Mouse (Mus musculus) gastrocnemius, adult 2 months (tissue): ENCODE results near the gene Gm17428. TPM values are rescaled to one million over a fixed set of nuclear protein-coding genes. Genes with fewer than 3 reads are reported as not detected.

Experiments
- DNase-seq: peaks from one replicate; pipeline ENCODE4 v3.0.0; 2022
- H3K27ac ChIP-seq: fragments of 200-600 bp; 2 replicates; pipeline ENCODE4 v1.8.1; 2022; ENCODE audit warnings: mild to moderate bottlenecking
- H3K4me3 ChIP-seq: fragments of 200-600 bp; 2 replicates; pipeline ENCODE4 v1.8.1; 2022; ENCODE audit warnings: mild to moderate bottlenecking, moderate library complexity
- CTCF ChIP-seq: fragments of 200-600 bp; IDR thresholded peaks from 2 replicates; pipeline ENCODE4 v1.8.1; 2022; ENCODE audit warnings: antibody characterized with exemption, mild to moderate bottlenecking, moderate library complexity
- intact Hi-C: fragments of 180-260 bp; cut with DNase I; formaldehyde crosslinking; loops from one replicate; pipeline ENCODE4 v1.15.1; 2025
- microRNA-seq: library from miRNA; unstranded; fragments of <30 nt; microRNA quantifications from one replicate; pipeline ENCODE4 v1.2.0, GENCODE M21; 2021
- total RNA-seq, 2 experiments: library from RNA; stranded (reverse); gene quantifications; 2 replicates each; pipeline ENCODE4 v1.2.3; 2021

Gm17428 gene
- total RNA-seq, 2 experiments from 2014 or later, result not detected

DNA sequence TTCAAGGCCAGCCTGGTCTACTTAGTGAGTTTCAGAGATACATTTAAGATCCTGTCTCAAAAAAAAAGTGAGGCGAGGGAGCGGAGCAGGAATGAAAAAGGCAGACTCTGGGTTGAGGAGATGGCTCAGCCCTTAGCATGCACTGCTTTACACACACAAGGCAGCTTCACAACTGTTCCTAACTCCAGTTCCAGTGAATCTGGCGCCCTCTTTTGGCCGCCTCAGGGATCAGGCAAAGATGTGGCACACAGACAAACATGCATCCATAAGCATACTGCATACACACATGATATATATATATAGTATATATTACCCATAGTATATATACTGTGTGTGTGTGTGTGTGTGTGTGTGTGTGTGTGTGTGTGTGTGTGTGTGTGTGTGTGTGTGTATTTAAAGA, 34.4 kb downstream of the Gm17428 start:
- intact Hi-C loops, result no loop called here
- Histone ChIP-seq H3K4me3 (no peak overlapping the region), H3K27ac (no peak overlapping the region)
- no peak for DNase-seq
- peak; percentile 13; the same call in 1 of the 2 replicates for TF ChIP-seq CTCF

DNA sequence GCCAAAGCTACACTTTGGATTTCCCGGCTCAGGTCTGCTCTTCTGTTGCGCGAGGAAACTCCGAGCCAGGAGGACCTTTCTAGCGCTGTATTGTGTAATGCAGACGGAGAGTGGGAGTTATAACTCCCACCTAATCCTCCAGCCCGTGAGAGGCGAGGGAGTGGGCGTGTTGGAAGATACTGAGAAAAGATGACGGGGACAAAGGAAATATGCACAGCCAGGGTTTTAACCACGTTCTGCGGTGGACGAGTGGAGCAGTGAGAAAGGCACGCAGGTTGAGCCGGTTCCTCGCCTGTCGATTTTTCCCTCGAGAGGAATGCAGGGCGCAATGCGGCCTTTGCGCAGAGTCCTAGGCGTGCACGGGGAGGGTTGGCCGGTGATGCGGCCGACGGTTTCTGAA, 37.9 kb downstream of the Gm17428 start:
- Histone ChIP-seq H3K4me3 (peak overlapping the region; percentile 78), H3K27ac (peak overlapping the region; percentile 92)
- intact Hi-C loops, result loop anchor here (1.0 to 2.0 kb wide), 2 partner anchors 114 to 172 kb away; no protein-coding TSS in a partner anchor
- no peak for DNase-seq
- no peak for TF ChIP-seq CTCF

DNA sequence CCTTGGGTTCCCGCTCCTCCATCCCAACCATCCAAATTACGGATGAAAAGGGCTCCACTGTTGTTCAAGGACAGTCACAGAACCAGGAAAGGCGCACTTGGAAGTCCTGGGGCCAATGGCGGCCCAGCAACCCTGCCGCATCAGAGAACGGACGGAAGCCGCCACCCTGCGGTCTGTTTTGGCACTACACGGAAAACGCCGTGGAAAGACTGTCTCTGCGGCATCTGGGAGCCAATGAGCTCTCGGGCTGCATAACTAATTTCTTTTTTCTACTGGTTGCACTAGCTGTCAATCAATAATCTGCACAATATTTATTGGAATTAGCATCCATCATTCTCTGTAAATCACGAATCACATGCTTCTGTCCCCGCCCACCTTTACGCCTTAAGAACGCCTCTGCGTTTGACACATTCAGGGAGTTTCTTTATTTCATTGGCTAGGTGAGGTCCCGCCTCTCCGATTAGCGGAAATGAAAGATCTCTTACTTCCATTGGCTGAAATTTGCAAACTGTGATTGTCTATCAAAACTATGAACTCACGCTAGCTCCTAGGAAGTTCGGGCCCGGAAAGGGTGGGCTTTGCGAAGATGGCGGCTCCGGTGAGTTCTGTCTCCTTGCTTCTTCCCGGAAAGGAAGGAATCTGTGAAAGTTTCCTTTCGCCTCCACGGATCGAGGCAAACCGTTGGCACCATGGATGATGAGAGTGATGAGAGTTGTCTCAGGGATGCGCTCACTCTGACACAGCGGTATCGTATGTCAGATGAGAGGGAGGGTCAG, 38.4 kb downstream of the Gm17428 start, which contains the start of gene Ngdn:
Gene Ngdn, plus strand, starts transcription at position 464 of the 776 bp plus-strand sequence.
- peak; percentile 92 for TF ChIP-seq CTCF
- peak within 1 kb of the TSS; percentile 92 for H3K27ac ChIP-seq
- peak; percentile 97 for DNase-seq
- intact Hi-C loops, result loop anchor here (1.0 to 2.0 kb wide), 2 partner anchors 115 to 172 kb away; no protein-coding TSS in a partner anchor
- H3K4me3 ChIP-seq, result peak within 1 kb of the TSS; percentile 82

DNA sequence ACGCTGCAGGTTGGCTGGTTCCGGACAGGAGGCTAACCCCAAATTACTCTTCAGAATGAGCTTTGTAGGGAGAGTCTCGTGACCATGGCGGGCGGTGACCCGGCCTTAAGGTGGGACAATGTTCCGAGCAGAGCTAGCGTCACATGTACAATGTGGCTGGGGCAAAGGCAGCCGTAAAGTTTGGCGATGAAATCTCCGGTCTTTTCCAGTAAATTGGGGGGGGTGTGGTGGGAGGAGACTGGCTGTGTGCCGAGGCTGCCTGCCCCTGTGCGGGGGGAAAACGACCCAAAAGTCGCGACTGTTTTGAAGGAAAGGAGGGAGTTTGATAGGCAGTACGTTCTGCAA, 39.0 kb downstream of the Gm17428 start:
- peak; percentile 44 for DNase-seq
- no peak for TF ChIP-seq CTCF
- intact Hi-C loops, result loop anchor here (2.0 kb wide), 1 partner anchor 173 kb away; no protein-coding TSS in a partner anchor

DNA sequence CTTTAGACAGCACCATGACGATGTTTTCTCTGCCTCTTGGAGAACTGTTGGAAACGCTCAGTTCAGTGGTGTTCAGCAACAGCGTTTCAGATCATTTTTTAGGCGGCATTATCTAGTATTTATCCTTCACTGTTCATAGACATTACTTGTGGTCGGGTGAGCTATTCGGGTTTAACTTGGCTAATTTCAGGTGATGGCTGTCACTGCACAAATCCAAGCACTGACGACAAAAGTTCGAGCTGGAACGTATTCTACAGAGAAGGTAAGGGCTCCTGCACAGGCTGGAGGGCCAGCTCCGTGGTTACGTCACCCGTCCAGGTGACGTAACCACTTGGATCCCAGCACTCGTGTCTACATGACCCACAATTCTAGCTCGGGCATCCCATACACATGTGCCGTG, 40.1 kb downstream of the Gm17428 start:
- no peak for DNase-seq
- H3K4me3 ChIP-seq, result no peak overlapping the region
- no peak overlapping the region for H3K27ac ChIP-seq
- TF ChIP-seq CTCF, result no peak
- intact Hi-C loops, result no loop called here

More for the DNA sequence above, 39.0 kb downstream of the Gm17428 start:
- H3K27ac ChIP-seq, result peak overlapping the region; percentile 91
- H3K4me3 ChIP-seq, result peak overlapping the region; percentile 82

DNA sequence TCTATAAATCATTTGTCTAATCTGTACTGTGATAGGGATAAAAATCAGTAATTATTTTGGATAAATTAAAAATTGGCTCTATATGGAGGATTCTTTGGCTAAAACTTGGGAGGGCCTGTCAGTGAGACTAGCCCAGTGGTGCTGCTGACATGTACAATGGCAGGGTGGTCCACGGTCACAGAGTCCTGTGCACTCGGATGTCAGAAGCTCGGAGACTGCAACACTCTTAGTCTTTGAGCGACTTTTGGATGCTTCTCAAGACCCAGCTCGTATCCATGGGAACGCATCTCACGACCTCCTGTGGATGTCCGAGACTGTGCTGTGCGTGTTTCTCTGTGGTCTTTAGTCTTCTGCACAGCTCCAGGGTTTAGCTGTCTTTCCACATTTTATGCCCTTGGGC, 43.7 kb downstream of the Gm17428 start:
- intact Hi-C loops, result loop anchor here (5.0 kb wide), 1 partner anchor 82 kb away; no protein-coding TSS in a partner anchor
- DNase-seq, result no peak

DNA sequence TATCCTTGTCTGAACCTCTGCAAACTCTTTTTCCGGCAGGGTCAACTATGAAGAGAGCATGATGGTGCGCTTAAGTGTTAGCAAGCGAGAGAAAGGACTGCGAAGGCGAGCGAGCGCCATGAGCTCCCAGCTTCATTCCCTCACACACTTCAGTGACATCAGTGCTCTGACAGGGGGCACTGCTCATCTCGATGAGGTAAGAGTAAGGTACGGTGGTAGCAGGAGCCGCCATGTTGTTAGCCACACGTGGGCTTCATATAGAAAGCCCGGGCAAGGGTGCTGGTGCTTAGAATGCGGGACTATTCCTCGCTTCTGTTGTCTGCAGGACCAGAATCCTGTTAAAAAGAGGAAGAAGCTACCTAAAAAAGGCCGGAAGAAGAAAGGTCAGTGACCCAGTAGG, 46.3 kb downstream of the Gm17428 start:
- Histone ChIP-seq H3K27ac (no peak overlapping the region), H3K4me3 (no peak overlapping the region)
- no peak for DNase-seq
- intact Hi-C loops, result loop anchor here (5.0 kb wide), 1 partner anchor 79 kb away; no protein-coding TSS in a partner anchor
- TF ChIP-seq CTCF, result no peak

More for the DNA sequence above, 43.7 kb downstream of the Gm17428 start:
- no peak overlapping the region for H3K4me3 ChIP-seq
- H3K27ac ChIP-seq, result no peak overlapping the region
- no peak for TF ChIP-seq CTCF

DNA sequence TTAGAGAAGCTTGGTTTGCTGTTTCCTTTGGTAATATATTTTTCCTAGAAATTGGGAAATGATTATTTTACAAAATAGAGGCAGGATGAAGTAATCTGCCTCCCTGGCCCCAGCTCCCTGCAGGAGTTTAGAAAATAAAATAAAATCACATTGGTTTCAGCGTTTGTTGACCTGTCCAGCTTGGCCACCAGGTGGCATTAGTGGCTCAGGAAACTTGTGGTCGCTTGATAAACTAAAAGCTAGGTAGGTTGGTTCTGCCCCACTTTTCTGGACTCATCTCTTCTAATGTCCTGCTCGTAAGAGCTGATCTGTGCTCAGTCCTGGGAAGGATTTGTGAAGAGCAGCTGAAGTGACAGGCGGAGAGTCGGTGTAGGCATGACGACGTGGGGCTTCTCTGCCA, 47.5 kb downstream of the Gm17428 start:
- intact Hi-C loops, result loop anchor here (2.0 to 5.0 kb wide), 2 partner anchors 55 to 78 kb away; no protein-coding TSS in a partner anchor
- Histone ChIP-seq H3K27ac (no peak overlapping the region), H3K4me3 (no peak overlapping the region)
- peak; percentile 57 for DNase-seq
- peak; percentile 75 for TF ChIP-seq CTCF

DNA sequence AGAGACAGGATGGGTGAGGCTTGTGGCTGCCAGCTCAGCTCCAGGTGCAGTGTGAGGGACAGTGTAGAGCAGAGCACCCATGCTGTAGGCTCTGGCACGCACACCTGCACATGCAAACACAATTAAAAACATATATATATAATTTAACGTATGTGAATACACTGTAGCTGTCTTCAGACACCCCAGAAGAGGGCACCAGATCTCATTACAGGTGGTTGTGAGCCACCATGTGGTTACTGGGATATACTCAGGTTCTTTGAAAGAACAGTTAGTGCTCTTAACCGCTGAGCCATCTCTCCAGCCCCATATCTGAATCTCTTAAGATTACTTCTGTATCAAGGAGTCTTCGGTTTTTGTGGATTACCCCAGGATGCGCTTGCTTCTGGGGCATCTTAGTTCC, 48.8 kb downstream of the Gm17428 start:
- intact Hi-C loops, result loop anchor here (2.0 kb wide), 1 partner anchor 53 kb away; no protein-coding TSS in a partner anchor
- H3K27ac ChIP-seq, result no peak overlapping the region
- no peak for TF ChIP-seq CTCF
- DNase-seq, result no peak
- no peak overlapping the region for H3K4me3 ChIP-seq

Small RNAs within 50 kb of the gene (microRNA-seq; reads per million reads assigned to microRNA genes)
- gene Mir208a (36.1 reads per million, percentile 25 among the genes with 10 or more reads in this experiment), gene Mir208b (1,261 reads per million, percentile 79 among the genes with 10 or more reads in this experiment)

Other genes starting within 250 kb of the Gm17428 start
- gene Slc7a8, start 195.0 kb upstream of the Gm17428 start, total RNA-seq, result 10 to 100 TPM; 21.4 to 23.6 TPM
- gene Rnf212b, start 162.8 kb upstream of the Gm17428 start, total RNA-seq, result 1 to 10 TPM; 1.0 to 5.0 TPM
- gene Homez, start 106.0 kb upstream of the Gm17428 start, total RNA-seq, result 1 to 10 TPM; 3.0 to 5.2 TPM
- gene Ppp1r3e, start 99.4 kb upstream of the Gm17428 start, total RNA-seq, result 1 to 10 TPM; 2.6 to 3.5 TPM
- 10 to 100 TPM; 23.1 to 26.8 TPM for gene Bcl2l2, start 93.6 kb upstream of the Gm17428 start, total RNA-seq
- 1 to 10 TPM in 1 of 2 experiments, under 1 TPM in 1; 0.56 to 4.4 TPM for gene Gm20521, start 93.5 kb upstream of the Gm17428 start, total RNA-seq
- gene Pabpn1, start 84.4 kb upstream of the Gm17428 start, total RNA-seq, result 10 to 100 TPM; 52.5 to 63.3 TPM
- gene Slc22a17, start 63.8 kb upstream of the Gm17428 start, total RNA-seq, result 1 to 10 TPM; 1.0 to 1.4 TPM
- gene Efs, start 50.8 kb upstream of the Gm17428 start, total RNA-seq, result 1 to 10 TPM; 1.1 to 1.4 TPM
- not detected for gene Il25, start 44.2 kb upstream of the Gm17428 start, total RNA-seq
- under 1 TPM in 1 of 2 experiments, not detected in 1; 0.25 TPM for gene Cmtm5, start 40.7 kb upstream of the Gm17428 start, total RNA-seq
- gene Myh6, start 10.0 kb upstream of the Gm17428 start, total RNA-seq, result 100 to 1,000 TPM; 109 to 348 TPM
- gene Myh7, start 17.7 kb downstream of the Gm17428 start, total RNA-seq, result 1,000 to 10,000 TPM in 1 of 2 experiments, 100 to 1,000 TPM in 1; 520 to 1,662 TPM
- gene Ngdn, start 38.5 kb downstream of the Gm17428 start, total RNA-seq, result 10 to 100 TPM; 18.1 to 19.9 TPM
- gene Zfhx2, start 115.4 kb downstream of the Gm17428 start, total RNA-seq, result 1 to 10 TPM; 5.1 to 6.0 TPM
- gene Thtpa, start 117.9 kb downstream of the Gm17428 start, total RNA-seq, result 10 to 100 TPM; 12.6 to 14.3 TPM
- gene Ap1g2, start 129.7 kb downstream of the Gm17428 start, total RNA-seq, result 1 to 10 TPM; 5.3 to 6.0 TPM
- under 1 TPM in 1 of 2 experiments, not detected in 1; 0.08 TPM for gene Jph4, start 140.0 kb downstream of the Gm17428 start, total RNA-seq
- gene Dhrs2, start 245.1 kb downstream of the Gm17428 start, total RNA-seq, result not detected